Mouse (Mus musculus) G1E-ER4 (cell line): ENCODE measurements around the gene Rsph14. TPM values are rescaled to one million over a fixed set of nuclear protein-coding genes. Genes with fewer than 3 reads are reported as not detected.

ENCODE experiments used
- GATA1 ChIP-seq: IDR thresholded peaks from one replicate; pipeline ENCODE4 v1.8.0; 2012; ENCODE audit warnings: low read length, inconsistent platforms
- polyA plus RNA-seq: library from polyadenylated mRNA; stranded (reverse); fragments of >175 nt; gene quantifications from 2 replicates; pipeline ENCODE4 v1.2.3, GENCODE M21; 2012

The Rsph14 gene
- polyA plus RNA-seq, 1 experiment = not detected

DNA sequence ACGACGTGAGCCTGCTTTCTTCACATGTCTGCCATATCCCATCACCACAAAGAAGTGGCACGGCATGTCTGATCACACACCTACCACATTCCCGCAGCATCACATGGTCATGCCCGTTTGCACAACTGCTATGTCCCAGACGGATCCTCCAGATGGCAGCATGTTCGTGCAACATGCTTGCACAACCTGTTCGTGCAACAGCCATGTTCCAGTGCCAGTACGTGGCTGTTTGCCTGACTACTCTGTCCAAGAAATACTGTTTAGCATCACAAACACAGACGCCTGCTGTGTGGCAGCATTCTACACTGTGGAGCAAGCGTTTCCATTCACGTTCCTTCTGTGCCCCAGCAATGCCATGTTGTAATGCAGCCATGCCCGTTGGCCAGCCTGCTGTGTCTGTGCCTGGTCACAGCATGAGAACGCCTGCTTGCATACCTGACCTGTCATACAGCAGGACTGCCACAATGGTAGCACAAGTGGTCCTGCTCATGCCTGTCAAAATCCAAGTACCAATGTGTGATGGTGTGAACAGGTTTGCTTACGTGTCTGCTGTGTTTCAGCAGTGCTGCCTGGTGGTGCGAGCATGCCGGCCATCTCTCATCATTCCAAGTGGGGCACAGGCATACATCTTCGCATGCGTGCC is 98.7 kb downstream of the Rsph14 start:
- TF ChIP-seq GATA1 = no peak

DNA sequence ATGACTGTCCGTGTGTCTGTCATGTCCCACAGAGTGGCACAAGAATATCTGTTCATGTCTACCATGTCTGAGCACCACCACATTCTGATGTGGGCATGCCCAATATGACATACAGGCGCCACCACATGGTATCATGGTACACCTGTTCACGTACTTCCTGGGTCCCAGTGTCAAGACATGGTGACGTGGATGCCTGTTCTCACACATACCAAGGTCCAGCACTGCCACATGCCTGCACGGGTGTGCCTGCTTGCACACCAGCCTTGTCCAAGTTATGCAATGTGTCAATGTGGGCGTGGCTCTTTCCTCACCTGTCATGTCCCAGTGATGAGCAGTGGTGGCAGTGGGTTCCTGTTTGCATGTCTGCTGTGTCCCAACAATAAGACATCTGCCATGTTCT is 99.9 kb downstream of the Rsph14 start:
- TF ChIP-seq GATA1 = no peak

DNA sequence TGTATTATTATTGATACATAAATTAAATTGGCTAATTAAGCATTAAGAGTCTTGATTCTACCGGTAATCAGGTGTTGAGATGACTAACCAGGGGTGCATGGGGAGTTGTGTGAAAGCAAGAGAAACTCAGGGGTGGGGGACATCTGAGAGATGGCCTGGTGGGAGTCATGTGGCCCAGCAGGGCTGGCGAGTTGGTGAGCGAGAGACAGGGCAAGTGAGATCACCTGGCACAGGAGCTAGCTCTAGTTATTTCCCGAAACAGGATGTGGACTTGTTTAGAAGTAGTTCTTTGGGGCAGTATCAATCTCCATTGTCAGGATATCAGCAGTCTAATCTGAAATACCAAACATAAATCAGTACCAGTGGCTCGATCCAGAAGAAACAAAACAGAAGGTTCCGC is 100.8 kb downstream of the Rsph14 start:
- no peak for TF ChIP-seq GATA1

DNA sequence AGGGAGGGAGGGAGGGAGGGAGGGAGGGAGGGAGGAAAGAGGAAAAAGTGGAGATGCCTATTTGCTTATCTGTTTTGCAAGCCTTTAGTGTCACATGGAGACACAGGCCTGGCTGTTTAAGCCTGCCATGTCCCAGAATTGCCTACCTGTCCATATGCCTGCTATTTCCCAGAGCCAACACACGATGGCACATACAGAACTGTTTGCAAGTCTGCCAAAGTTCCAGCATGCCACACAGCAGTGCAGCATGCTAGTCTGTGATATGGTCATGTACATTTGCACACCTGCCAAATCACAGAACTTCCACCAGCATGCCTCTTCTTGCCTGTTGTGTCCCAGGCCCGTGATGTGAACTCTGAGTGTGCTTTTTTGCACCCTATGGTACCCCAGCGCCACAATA is 101.8 kb downstream of the Rsph14 start:
- no peak for TF ChIP-seq GATA1

DNA sequence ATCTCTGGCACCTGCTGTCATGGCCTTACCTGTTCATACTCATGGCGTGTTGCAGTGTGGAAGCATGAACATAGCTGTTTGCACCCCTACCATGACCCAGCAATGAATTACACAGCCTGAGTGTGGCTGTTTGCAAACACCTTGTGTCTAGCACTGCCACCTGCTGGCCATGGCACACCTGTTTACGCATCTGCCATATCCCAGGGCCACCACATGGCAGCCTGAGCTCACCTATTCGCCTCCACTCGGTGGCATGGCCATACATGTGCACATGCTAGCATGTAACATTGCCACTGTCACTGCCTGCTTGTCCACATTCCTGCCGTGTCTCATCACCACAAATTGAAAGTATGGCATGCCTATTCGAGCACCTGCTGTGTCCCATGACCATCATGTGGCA is 102.8 kb downstream of the Rsph14 start:
- TF ChIP-seq GATA1 = no peak

DNA sequence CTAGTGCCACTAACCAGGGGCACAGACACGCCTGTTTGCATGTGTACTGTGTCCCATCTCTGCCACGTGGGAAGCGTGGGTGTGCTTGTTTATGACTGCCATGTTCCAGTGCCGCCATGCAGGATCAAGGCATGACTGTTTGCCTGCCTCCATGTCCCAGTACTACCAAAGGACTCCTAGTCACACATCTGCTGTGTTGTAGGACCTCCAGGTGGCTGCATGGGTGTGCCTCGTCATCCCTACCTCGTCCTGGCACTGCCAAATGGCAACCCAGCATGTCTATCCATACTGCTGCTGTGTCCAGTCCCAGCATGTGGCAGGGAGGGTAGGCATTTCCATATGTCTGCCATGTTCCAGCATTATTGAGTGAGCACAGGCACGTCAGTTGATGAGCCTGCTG is 104.1 kb downstream of the Rsph14 start:
- no peak for TF ChIP-seq GATA1

DNA sequence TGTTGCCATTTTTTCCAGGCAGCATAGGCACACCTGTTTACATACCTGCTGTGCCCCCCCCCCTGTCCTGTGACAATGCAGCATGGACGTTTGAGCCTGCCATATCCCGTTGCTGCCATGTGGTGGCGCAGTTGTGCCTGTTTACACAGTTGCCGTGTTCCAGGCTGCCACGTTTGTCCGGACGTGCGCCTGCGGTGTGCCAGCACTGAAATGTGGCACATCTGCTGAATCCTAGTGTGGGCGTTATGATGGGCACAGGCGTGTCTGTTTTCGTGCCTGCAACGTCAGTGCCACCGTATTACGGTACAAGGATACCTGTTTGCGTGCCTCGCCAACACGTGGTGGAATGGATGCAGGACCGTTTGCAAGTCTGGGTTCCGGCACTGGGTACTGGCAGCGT is 107.1 kb downstream of the Rsph14 start:
- no peak for TF ChIP-seq GATA1

DNA sequence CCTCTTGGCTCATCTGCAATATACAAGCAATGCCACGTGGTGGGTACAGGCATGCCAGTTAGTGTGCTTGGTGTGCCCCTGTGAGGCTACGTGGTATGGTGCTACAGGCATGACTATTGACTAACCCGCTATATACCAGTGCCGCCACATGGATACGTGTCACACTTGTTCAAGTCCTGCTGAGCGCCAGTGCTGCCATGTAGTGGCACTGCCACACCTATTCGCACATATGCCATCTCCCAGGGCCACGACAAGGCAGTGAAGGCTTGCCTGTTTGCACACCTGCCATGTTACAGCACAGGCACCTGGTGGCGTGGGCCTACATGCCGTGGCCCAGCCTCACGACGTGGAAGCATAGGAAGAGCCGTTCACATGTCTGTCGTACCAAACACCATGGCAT is 108.1 kb downstream of the Rsph14 start:
- no peak for TF ChIP-seq GATA1

DNA sequence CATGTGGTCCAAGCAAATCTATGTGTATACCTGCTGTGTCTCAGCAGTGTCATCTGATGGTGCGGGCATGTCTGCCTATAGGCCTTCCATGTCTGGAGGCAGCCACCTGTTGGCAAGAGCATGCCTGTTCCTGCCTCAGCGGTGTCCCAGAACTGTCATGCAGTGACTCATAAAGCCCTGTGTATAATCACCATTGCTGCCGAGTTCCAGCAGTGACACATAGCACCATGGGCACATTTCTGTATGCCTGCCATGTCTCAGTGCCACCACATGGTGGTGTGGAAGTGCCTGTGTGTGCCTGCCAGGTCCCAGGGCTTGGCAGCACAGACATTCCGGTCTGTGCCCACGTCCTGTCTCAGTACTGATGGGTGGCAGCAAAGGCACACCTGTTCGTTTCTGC is 109.6 kb downstream of the Rsph14 start:
- TF ChIP-seq GATA1 = no peak

DNA sequence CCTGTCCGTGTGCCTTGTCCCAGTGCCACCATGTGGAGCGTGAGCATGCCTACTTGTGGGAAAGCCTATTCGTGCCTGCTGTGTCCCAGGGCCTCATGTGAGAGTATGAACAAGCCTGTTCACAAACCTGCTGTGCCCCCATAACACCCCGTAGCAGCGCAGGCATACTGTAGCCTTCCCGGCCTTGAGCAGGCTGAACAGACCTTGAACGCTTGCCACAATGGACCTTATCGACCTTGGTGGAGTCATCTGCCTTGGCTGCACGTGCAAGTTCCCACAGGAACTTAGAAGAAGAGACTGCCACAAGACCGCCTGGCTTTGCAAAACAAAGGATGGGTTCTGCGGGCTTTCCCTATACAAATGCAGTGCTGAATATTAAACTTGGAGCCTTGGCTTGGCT is 110.8 kb downstream of the Rsph14 start:
- no peak for TF ChIP-seq GATA1

DNA sequence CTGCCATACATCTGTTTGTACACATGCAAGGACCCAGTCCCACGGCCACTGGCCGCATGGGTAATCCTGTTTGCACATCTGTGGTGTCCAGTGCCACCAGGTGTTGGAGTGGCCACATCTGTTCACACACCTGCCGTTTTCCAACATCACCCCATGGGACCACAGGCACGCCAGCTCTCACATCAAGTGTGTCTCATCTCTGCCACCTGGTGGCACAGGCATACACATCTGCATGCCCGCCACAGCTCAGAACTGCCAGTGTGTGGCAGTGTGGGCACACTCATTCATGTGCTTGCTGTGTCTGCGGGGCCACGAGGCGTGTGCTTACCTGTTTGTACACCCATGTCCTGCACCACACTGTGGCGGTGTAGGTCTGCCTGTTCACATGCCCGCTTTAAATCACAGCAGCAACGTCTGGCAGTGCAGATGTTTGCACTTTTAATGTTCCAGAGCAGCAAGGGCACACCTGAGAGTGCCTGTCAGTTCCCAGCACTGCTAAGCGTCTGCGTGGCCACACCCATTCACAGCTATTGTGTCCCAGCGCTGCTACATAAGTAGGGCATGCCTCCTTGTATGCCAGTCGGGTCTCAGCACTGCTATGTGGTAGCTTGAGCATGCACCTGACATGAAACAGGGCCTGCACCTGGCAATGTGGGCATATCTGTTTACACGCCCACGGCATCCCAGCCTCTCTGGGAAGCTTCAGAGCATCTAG is 111.4 kb downstream of the Rsph14 start:
- no peak for TF ChIP-seq GATA1

DNA sequence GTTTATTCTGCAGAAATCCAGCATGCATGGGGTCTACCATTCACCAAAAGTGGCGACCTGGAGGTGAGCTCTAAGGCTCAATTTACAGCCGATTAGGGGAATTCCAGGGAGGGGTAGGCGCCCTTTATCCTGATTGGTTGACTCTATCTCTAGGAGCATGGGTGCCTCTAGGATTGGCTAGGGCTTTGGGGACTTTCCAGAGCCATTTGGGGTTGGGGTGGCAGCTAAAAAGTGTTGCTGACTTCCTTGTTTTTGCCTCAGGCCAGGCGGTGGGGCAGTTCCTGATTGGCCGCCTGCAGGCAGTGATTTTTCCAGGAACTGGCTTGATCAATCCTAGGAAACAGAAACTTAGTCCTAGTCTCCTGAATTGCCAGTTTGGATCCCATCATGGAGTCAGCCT is 113.1 kb downstream of the Rsph14 start:
- TF ChIP-seq GATA1 = no peak

DNA sequence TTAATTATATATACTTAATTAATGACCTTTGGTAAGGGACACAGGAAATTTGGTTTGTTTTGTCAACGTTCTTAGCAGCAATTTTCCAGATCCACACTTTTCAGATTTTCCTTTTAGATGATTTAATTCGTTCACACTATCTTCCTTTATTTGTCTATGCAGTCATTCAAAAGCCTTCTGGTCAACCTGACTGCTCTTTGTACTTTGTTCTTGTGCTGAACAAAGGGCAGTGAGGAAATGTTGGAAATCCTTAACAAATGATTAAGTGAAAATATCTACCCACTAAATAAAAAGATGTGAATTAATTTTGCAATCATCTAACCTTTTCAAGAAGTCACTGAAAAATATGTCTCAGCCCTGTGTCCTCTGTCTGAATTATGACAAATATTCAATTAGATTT is 124.0 kb downstream of the Rsph14 start:
- no peak for TF ChIP-seq GATA1

Other genes with a start within 250 kb of the Rsph14 start
- gene Gnaz, start 65.4 kb downstream of the Rsph14 start, polyA plus RNA-seq = not detected in 2 replicates
- gene Rab36, start 4.5 kb upstream of the Rsph14 start, polyA plus RNA-seq = not detected in 2 replicates
- not detected in 2 replicates for gene Bcr, start 28.0 kb upstream of the Rsph14 start, polyA plus RNA-seq
- 5.2 and 5.5 TPM in 2 replicates for gene Specc1l, start 179.5 kb upstream of the Rsph14 start, polyA plus RNA-seq